Mouse (Mus musculus) kidney, adult 2 months (tissue): ENCODE data around the gene Gm10024. TPM values are rescaled to one million over a fixed set of nuclear protein-coding genes. Genes with fewer than 3 reads are reported as not detected.
"Not testable (repeated sequence)": the region's sequence is repeated elsewhere in the genome, so short reads cannot be mapped to it uniquely, and the experiment has no call there.

ENCODE experiments used
- DNase-seq: peaks from one replicate; pipeline ENCODE4 v3.0.0; 2021
- H3K27ac ChIP-seq: fragments of 200-500 bp; 2 replicates; pipeline ENCODE4 v1.5.1; 2012; ENCODE audit warnings: low read depth, low read length, control low read depth, inconsistent platforms; ENCODE audit not compliant: insufficient read depth
- H3K27me3 ChIP-seq: fragments of 200-500 bp; replicated peaks from 2 replicates; pipeline ENCODE4 v1.6.1; 2012; ENCODE audit warnings: mild to moderate bottlenecking, moderate library complexity, low read length, inconsistent platforms; ENCODE audit not compliant: control insufficient read depth, insufficient read depth
- H3K36me3 ChIP-seq: fragments of 200-500 bp; 2 replicates; pipeline ENCODE4 v1.6.1; 2012; ENCODE audit warnings: mild to moderate bottlenecking, moderate library complexity, low read length, inconsistent platforms; ENCODE audit not compliant: control insufficient read depth, insufficient read depth
- H3K4me1 ChIP-seq: fragments of 200-500 bp; 2 replicates; pipeline ENCODE4 v1.6.1; 2011; ENCODE audit warnings: low read length; ENCODE audit not compliant: control insufficient read depth, insufficient read depth
- H3K4me3 ChIP-seq: fragments of 200-500 bp; 2 replicates; pipeline ENCODE4 v1.5.1; 2011; ENCODE audit warnings: mild to moderate bottlenecking, low read depth, low read length, control low read depth; ENCODE audit not compliant: insufficient read depth
- CTCF ChIP-seq: fragments of 200-500 bp; conservative IDR thresholded peaks from 2 replicates; pipeline ENCODE4 v1.5.1; 2011; ENCODE audit warnings: low read depth, mild to moderate bottlenecking, control low read depth, low read length, moderate library complexity, mixed read lengths; ENCODE audit not compliant: insufficient read depth, insufficient read length
- POLR2A ChIP-seq: fragments of 200-500 bp; IDR thresholded peaks from one replicate; pipeline ENCODE4 v1.6.1; 2011; ENCODE audit warnings: low read depth, low read length, control low read depth
- WGBS: fragments of 180-500 bp; shearing (Covaris S2); methylation state at CpG from one replicate; pipeline ENCODE4 v1.1.7; 2018; 5-methylcytosine and 5-hydroxymethylcytosine counted together
- polyA plus RNA-seq: library from polyadenylated mRNA; depleted of rRNA; stranded (reverse); fragments of >200 nt; gene quantifications from 2 replicates; pipeline ENCODE4 v1.2.3, GENCODE M21; 2012; rRNA removed

The Gm10024 gene
- not detected in 2 replicates for polyA plus RNA-seq

- H3K36me3 ChIP-seq, H3K27ac ChIP-seq, DNase-seq: not testable (repeated sequence)
Measured at GRCm38 (mm10) chr10:77711157-77711556, at the start of gene Gm10024. Gene Gm10024 (plus strand): TSS chr10:77711457.

DNA sequence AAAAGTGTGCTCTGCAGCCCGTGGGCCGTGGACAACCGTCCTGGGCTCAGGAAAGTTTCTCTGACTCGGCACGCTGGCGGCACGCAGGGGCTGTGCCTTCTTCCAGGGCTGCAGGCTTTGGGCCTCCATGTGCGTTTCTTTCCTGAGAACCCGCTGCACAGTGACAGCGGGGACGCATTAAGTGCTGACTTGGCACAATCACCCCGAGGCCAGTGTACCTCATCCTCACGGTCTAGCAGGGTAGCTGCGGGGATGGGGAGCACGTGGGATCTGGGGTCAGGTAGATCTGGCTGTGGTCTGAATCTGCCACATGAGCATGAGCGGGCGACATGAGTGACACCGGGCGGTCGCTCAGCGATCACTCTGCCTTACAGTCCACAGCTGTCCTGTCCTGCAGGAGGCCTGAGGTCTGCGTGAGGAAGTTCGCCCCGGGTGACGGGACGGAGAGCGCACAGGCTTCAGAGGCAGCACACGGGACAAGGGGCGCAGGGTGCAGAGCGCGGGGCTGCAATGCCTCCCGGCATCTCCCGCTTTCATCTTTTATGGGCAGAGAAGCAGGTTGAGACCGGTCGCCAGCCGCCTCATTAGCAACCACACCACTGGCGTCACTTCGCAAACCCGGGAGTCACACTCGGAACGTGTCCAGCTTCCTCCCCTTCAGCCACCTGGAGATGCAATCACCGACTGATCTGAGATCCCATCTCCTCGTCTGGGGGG, 47.1 kb upstream of the Gm10024 start:
- no peak for DNase-seq
- Histone ChIP-seq H3K4me3 (no peak overlapping the region), H3K4me1 (no peaks in the 10 kb centered on the region), H3K36me3 (no peaks in the 10 kb centered on the region), H3K27me3 (no peaks in the 10 kb centered on the region), H3K27ac (no peak overlapping the region)
- 29% methylated on average over 43 of the region's 43 CpGs for WGBS
- TF ChIP-seq CTCF (no peak), POLR2A (no peak)

More at GRCm38 (mm10) chr10:77711157-77711556, at the start of gene Gm10024:
- H3K4me1 ChIP-seq, H3K4me3 ChIP-seq, H3K27me3 ChIP-seq: not testable (repeated sequence)

DNA sequence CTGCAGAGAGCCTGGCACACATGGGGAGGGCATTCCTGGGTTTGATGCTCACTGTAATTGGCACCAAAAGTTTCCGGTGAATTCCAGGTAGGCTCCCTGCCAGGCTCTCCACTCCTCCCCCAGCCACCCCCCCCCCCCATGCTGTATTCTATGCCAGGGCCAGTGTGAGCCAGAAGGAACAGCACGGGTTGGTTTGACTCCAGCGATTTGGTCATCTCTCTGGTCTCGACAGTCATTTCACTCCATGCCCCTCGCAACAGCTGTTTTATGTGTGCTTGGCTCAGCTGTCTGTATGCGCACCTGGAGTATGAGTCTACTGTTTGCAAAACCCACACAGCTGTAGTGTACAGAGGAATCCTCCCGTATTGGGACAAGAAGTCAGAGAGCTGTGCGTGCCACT, 44.9 kb upstream of the Gm10024 start:
- Histone ChIP-seq H3K27ac (no peak overlapping the region), H3K27me3 (no peaks in the 10 kb centered on the region), H3K4me3 (no peak overlapping the region), H3K36me3 (no peaks in the 10 kb centered on the region), H3K4me1 (no peaks in the 10 kb centered on the region)
- TF ChIP-seq POLR2A (no peak), CTCF (no peak)
- DNase-seq, result no peak
- 54% methylated on average over 8 of the region's 8 CpGs for WGBS

GRCm38 (mm10) chr10:77667402-77667801, 43.9 kb upstream of the Gm10024 start:
- DNase-seq, result no peak
- 59% methylated on average over 4 of the region's 4 CpGs for WGBS
- no peak for TF ChIP-seq CTCF
- no peak for TF ChIP-seq POLR2A
- H3K4me3 ChIP-seq, result no peak overlapping the region
- no peaks in the 10 kb centered on the region for H3K36me3 ChIP-seq
- H3K27ac ChIP-seq, result no peak overlapping the region
- H3K27me3 ChIP-seq, result no peaks in the 10 kb centered on the region
- H3K4me1 ChIP-seq, result no peaks in the 10 kb centered on the region

DNA sequence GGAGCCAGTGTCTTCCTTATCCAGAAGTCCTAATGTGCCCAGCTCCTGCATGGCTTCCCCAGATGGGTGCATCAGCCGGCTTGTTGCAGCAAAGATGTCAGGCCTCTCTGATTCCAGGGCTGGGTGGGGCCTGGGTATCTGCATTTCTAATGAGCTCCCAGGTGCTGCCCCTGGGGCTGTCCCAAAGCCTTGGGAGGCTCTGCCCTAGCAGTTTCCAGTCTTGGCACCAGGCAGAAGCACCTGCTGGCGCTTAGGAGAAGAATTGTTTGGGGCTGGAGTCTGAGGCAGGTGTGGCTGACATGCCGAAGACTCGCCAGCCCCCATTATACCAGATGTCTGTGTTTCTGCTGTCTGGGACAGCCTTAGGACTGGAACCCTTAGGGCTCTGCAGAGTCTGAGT, 40.5 kb upstream of the Gm10024 start:
- H3K36me3 ChIP-seq, result no peaks in the 10 kb centered on the region
- no peak for TF ChIP-seq CTCF
- no peak for TF ChIP-seq POLR2A
- H3K27me3 ChIP-seq, result no peaks in the 10 kb centered on the region
- no peak for DNase-seq
- 84% methylated on average over 4 of the region's 4 CpGs for WGBS
- no peaks in the 10 kb centered on the region for H3K4me1 ChIP-seq
- no peak overlapping the region for H3K27ac ChIP-seq
- no peak overlapping the region for H3K4me3 ChIP-seq

DNA sequence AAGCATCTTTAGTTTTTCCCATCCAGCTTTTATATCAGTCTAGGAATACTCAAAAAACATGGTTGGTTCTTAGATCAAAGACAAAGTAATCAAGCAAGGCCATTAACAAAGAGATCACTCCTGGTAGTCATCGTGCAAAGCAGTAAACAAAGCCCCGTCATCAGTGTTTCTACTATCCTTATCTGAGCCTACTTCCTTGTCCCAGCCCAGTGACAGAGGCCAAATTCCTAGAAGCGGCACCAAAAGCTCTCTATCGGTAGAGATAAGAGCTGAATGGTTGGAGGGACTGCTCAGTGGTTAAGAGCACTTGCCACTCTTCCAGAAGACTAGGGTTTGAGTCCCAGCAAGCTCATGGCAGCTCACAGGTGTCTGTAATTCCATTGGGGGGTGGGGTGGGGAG, 39.7 kb upstream of the Gm10024 start:
- Histone ChIP-seq H3K4me1 (no peaks in the 10 kb centered on the region), H3K36me3 (no peaks in the 10 kb centered on the region), H3K27me3 (no peaks in the 10 kb centered on the region), H3K4me3 (no peak overlapping the region), H3K27ac (no peak overlapping the region)
- no peak for DNase-seq
- TF ChIP-seq POLR2A, result no peak
- no peak for TF ChIP-seq CTCF
- 73% methylated on average over 4 of the region's 4 CpGs for WGBS

- WGBS, result 54% methylated on average over 13 of the region's 13 CpGs
- no peaks in the 10 kb centered on the region for H3K4me1 ChIP-seq
- no peaks in the 10 kb centered on the region for H3K36me3 ChIP-seq
- TF ChIP-seq CTCF, result no peak
- no peak for TF ChIP-seq POLR2A
- no peak for DNase-seq
- no peak overlapping the region for H3K4me3 ChIP-seq
- H3K27me3 ChIP-seq, result peaks cover 3% of the 10 kb centered on the region; the same call in 1 of the 2 replicates
- no peak overlapping the region for H3K27ac ChIP-seq
Measured at GRCm38 (mm10) chr10:77673765-77674164, 37.5 kb upstream of the Gm10024 start.
